Mouse (Mus musculus) mature B cell (primary cell): ENCODE results near the gene Med4.
"Not testable (repeated sequence)": the region's sequence is repeated elsewhere in the genome, so short reads cannot be mapped to it uniquely, and the experiment has no call there.

ENCODE experiments used
- in situ Hi-C: fragments of 300-500 bp; cut with MboI; formaldehyde crosslinking; loops from 2 replicates; pipeline ENCODE4 v1.14.3; 2019

The Med4 gene

GRCm38 (mm10) chr14:73502591-73503184 lies 7.1 kb upstream of the Med4 start:
- in situ Hi-C loops, result no loop called here

GRCm38 (mm10) chr14:73503237-73503933 lies 6.4 kb upstream of the Med4 start:
- in situ Hi-C loops, result no loop called here

- in situ Hi-C loops, result no loop called here
Measured at GRCm38 (mm10) chr14:73506283-73506682, 3.5 kb upstream of the Med4 start.

- in situ Hi-C loops, result no loop called here
Measured at GRCm38 (mm10) chr14:73507200-73507599, 2.6 kb upstream of the Med4 start.

- in situ Hi-C loops, result no loop called here
Measured at GRCm38 (mm10) chr14:73507702-73508376, 2.0 kb upstream of the Med4 start.

- in situ Hi-C loops, result no loop called here
Measured at GRCm38 (mm10) chr14:73508630-73509395, 1.0 kb upstream of the Med4 start.

GRCm38 (mm10) chr14:73524136-73524535 lies 14.3 kb downstream of the Med4 start:
- in situ Hi-C loops, result no loop called here

GRCm38 (mm10) chr14:73524766-73525448 lies 15.1 kb downstream of the Med4 start, which contains the start of gene Sucla2:
TSS of gene Sucla2 (plus strand) at chr14:73525319.
- in situ Hi-C loops, result no loop called here

GRCm38 (mm10) chr14:73528661-73529060 lies 18.8 kb downstream of the Med4 start:
- in situ Hi-C loops, result not testable (repeated sequence)

- in situ Hi-C loops, result no loop called here
Measured at GRCm38 (mm10) chr14:73533755-73534465, 24.1 kb downstream of the Med4 start.

- in situ Hi-C loops, result no loop called here
Measured at GRCm38 (mm10) chr14:73535641-73536040, 25.8 kb downstream of the Med4 start.

GRCm38 (mm10) chr14:73543781-73544180 lies 34.0 kb downstream of the Med4 start:
- in situ Hi-C loops, result no loop called here

GRCm38 (mm10) chr14:73547034-73547433 lies 37.2 kb downstream of the Med4 start:
- in situ Hi-C loops, result no loop called here

GRCm38 (mm10) chr14:73548051-73548450 lies 38.2 kb downstream of the Med4 start, which contains the start of gene Nudt15:
TSS of gene Nudt15 (minus strand) at chr14:73548242.
- in situ Hi-C loops, result no loop called here

GRCm38 (mm10) chr14:73550291-73550690 lies 40.5 kb downstream of the Med4 start:
- in situ Hi-C loops, result no loop called here

GRCm38 (mm10) chr14:73550732-73551131 lies 40.9 kb downstream of the Med4 start:
- in situ Hi-C loops, result no loop called here

GRCm38 (mm10) chr14:73551164-73551563 lies 41.3 kb downstream of the Med4 start:
- in situ Hi-C loops, result no loop called here

GRCm38 (mm10) chr14:73552341-73553121 lies 42.7 kb downstream of the Med4 start:
- in situ Hi-C loops, result no loop called here

GRCm38 (mm10) chr14:73553122-73553696 lies 43.4 kb downstream of the Med4 start:
- in situ Hi-C loops, result no loop called here
